Mouse (Mus musculus) neural tube, embryonic 15.5 days (tissue): ENCODE measurements around the gene Gstm5. TPM values are rescaled to one million over a fixed set of nuclear protein-coding genes. Genes with fewer than 3 reads are reported as not detected.

ENCODE experiments used
- ATAC-seq: fragments of 200-750 bp; cut with Nextera tagmentation; 2 replicates; pipeline ENCODE4 v1.8.0; 2017; ENCODE audit warnings: mild to moderate bottlenecking, moderate TSS enrichment, moderate library complexity; ENCODE audit not compliant: low FRiP score
- H3K27ac ChIP-seq: fragments of 300-500 bp; sonication (generic); replicated peaks from 2 replicates; pipeline ENCODE4 v1.5.1; 2015; ENCODE audit warnings: mild to moderate bottlenecking, inconsistent platforms
- H3K27me3 ChIP-seq: fragments of 300-500 bp; sonication (generic); replicated peaks from 2 replicates; pipeline ENCODE4 v1.6.1; 2015; ENCODE audit warnings: inconsistent platforms
- H3K36me3 ChIP-seq: fragments of 300-500 bp; sonication (generic); 2 replicates; pipeline ENCODE4 v1.6.1; 2015; ENCODE audit warnings: inconsistent platforms
- H3K4me1 ChIP-seq: fragments of 300-500 bp; sonication (generic); 2 replicates; pipeline ENCODE4 v1.6.1; 2015; ENCODE audit warnings: inconsistent platforms
- H3K4me2 ChIP-seq: fragments of 300-500 bp; sonication (generic); 2 replicates; pipeline ENCODE4 v1.6.1; 2015; ENCODE audit warnings: inconsistent platforms, mild to moderate bottlenecking, moderate library complexity
- H3K4me3 ChIP-seq: fragments of 300-500 bp; sonication (generic); replicated peaks from 2 replicates; pipeline ENCODE4 v1.5.1; 2015; ENCODE audit warnings: mild to moderate bottlenecking, inconsistent platforms
- H3K9ac ChIP-seq: fragments of 300-500 bp; sonication (generic); replicated peaks from 2 replicates; pipeline ENCODE4 v1.6.1; 2015; ENCODE audit warnings: mild to moderate bottlenecking, inconsistent platforms
- H3K9me3 ChIP-seq: fragments of 300-500 bp; sonication (generic); replicated peaks from 2 replicates; pipeline ENCODE4 v1.6.1; 2016; ENCODE audit warnings: inconsistent platforms
- WGBS: fragments of 180-500 bp; shearing (Covaris S2); methylation state at CpG from one replicate; pipeline ENCODE4 v1.1.7; 2015; ENCODE audit warnings: mixed read lengths; 5-methylcytosine and 5-hydroxymethylcytosine counted together
- polyA plus RNA-seq: library from polyadenylated mRNA; unstranded; fragments of >200 nt; fragmentation: Nextera tagmentation; extraction: Ambion mirVana; gene quantifications from 2 replicates; pipeline ENCODE4 v1.2.1, GENCODE M21; 2015

The Gstm5 gene
- polyA plus RNA-seq, 1 experiment from 2014 or later: 263 TPM

GRCm38 (mm10) chr3:107917783-107918408 is 22.3 kb downstream of the Gstm5 start:
- Histone ChIP-seq H3K4me1 (peaks cover 3% of the 10 kb centered on the region; the same call in 1 of the 2 replicates), H3K27me3 (no peaks in the 10 kb centered on the region), H3K36me3 (no peaks in the 10 kb centered on the region), H3K9ac (no peak overlapping the region), H3K9me3 (no peaks in the 10 kb centered on the region), H3K27ac (no peak overlapping the region), H3K4me3 (no peak overlapping the region), H3K4me2 (no peak overlapping the region)
- no peak; the same call in 1 of the 2 replicates for ATAC-seq
- 60% methylated on average over 7 of the region's 7 CpGs for WGBS

GRCm38 (mm10) chr3:107920348-107920747 is 24.7 kb downstream of the Gstm5 start:
- Histone ChIP-seq H3K9ac (no peak overlapping the region), H3K4me3 (no peak overlapping the region), H3K27ac (no peak overlapping the region), H3K4me2 (no peak overlapping the region), H3K27me3 (no peaks in the 10 kb centered on the region), H3K9me3 (no peaks in the 10 kb centered on the region), H3K36me3 (no peaks in the 10 kb centered on the region), H3K4me1 (peaks cover 3% of the 10 kb centered on the region; the same call in 1 of the 2 replicates)
- WGBS: 94% methylated on average over 5 of the region's 5 CpGs
- no peak for ATAC-seq

- peaks cover 19% of the 10 kb centered on the region for H3K4me1 ChIP-seq
- 92% methylated on average over 3 of the region's 3 CpGs for WGBS
- ATAC-seq: no peak
- H3K4me2 ChIP-seq: no peak overlapping the region
- H3K27me3 ChIP-seq: no peaks in the 10 kb centered on the region
- H3K36me3 ChIP-seq: no peaks in the 10 kb centered on the region
- H3K27ac ChIP-seq: no peak overlapping the region
- no peaks in the 10 kb centered on the region for H3K9me3 ChIP-seq
- H3K9ac ChIP-seq: no peak overlapping the region
- no peak overlapping the region for H3K4me3 ChIP-seq
Observed at GRCm38 (mm10) chr3:107925335-107925734, 29.7 kb downstream of the Gstm5 start.

- Histone ChIP-seq H3K9me3 (no peaks in the 10 kb centered on the region), H3K4me1 (peaks cover 31% of the 10 kb centered on the region), H3K36me3 (no peaks in the 10 kb centered on the region), H3K27me3 (no peaks in the 10 kb centered on the region), H3K4me3 (no peak overlapping the region), H3K27ac (peak overlapping the region; percentile 37; the same call in 1 of the 2 replicates), H3K4me2 (no peak overlapping the region), H3K9ac (no peak overlapping the region)
- no peak for ATAC-seq
- 43% methylated on average over 3 of the region's 3 CpGs for WGBS
Observed at GRCm38 (mm10) chr3:107927841-107928240, 32.2 kb downstream of the Gstm5 start.

GRCm38 (mm10) chr3:107928691-107929090 is 33.1 kb downstream of the Gstm5 start:
- Histone ChIP-seq H3K36me3 (no peaks in the 10 kb centered on the region), H3K4me1 (peaks cover 31% of the 10 kb centered on the region), H3K4me2 (no peak overlapping the region), H3K4me3 (no peak overlapping the region), H3K9ac (no peak overlapping the region), H3K27me3 (no peaks in the 10 kb centered on the region), H3K9me3 (no peaks in the 10 kb centered on the region), H3K27ac (peak overlapping the region; percentile 37; the same call in 1 of the 2 replicates)
- 86% methylated on average over 11 of the region's 11 CpGs for WGBS
- no peak for ATAC-seq

- no peak for ATAC-seq
- H3K36me3 ChIP-seq: no peaks in the 10 kb centered on the region
- H3K27ac ChIP-seq: no peak overlapping the region
- no peak overlapping the region for H3K9ac ChIP-seq
- H3K4me3 ChIP-seq: no peak overlapping the region
- peaks cover 31% of the 10 kb centered on the region for H3K4me1 ChIP-seq
- H3K9me3 ChIP-seq: no peaks in the 10 kb centered on the region
- H3K27me3 ChIP-seq: no peaks in the 10 kb centered on the region
- H3K4me2 ChIP-seq: no peak overlapping the region
- WGBS: 85% methylated on average over 4 of the region's 4 CpGs
Observed at GRCm38 (mm10) chr3:107929243-107929642, 33.6 kb downstream of the Gstm5 start.

GRCm38 (mm10) chr3:107929731-107930130 is 34.1 kb downstream of the Gstm5 start:
- ATAC-seq: no peak
- H3K9ac ChIP-seq: no peak overlapping the region
- no peak overlapping the region for H3K27ac ChIP-seq
- H3K9me3 ChIP-seq: no peaks in the 10 kb centered on the region
- no peak overlapping the region for H3K4me2 ChIP-seq
- H3K4me1 ChIP-seq: peaks cover 31% of the 10 kb centered on the region
- 91% methylated on average over 4 of the region's 4 CpGs for WGBS
- H3K4me3 ChIP-seq: no peak overlapping the region
- H3K36me3 ChIP-seq: no peaks in the 10 kb centered on the region
- no peaks in the 10 kb centered on the region for H3K27me3 ChIP-seq

GRCm38 (mm10) chr3:107931134-107931533 is 35.5 kb downstream of the Gstm5 start:
- WGBS: 60% methylated on average over 2 of the region's 2 CpGs
- peak overlapping the region; percentile 46 for H3K4me2 ChIP-seq
- peak overlapping the region; percentile 27 for H3K4me3 ChIP-seq
- H3K4me1 ChIP-seq: peaks cover 31% of the 10 kb centered on the region
- no peak overlapping the region for H3K9ac ChIP-seq
- no peaks in the 10 kb centered on the region for H3K9me3 ChIP-seq
- ATAC-seq: peak; percentile 26
- peak overlapping the region; percentile 72 for H3K27ac ChIP-seq
- H3K36me3 ChIP-seq: no peaks in the 10 kb centered on the region
- no peaks in the 10 kb centered on the region for H3K27me3 ChIP-seq

- Histone ChIP-seq H3K4me1 (peaks cover 31% of the 10 kb centered on the region), H3K9me3 (no peaks in the 10 kb centered on the region), H3K36me3 (no peaks in the 10 kb centered on the region), H3K9ac (no peak within 1 kb of the TSS), H3K27ac (peak within 1 kb of the TSS; percentile 72), H3K4me3 (peak within 1 kb of the TSS; percentile 27), H3K27me3 (0 out of 2 replicates have a peak, but pooled peaks cover 3% of the 10 kb centered on the region), H3K4me2 (peak within 1 kb of the TSS; percentile 46)
- 3% methylated on average over 10 of the region's 10 CpGs for WGBS
- ATAC-seq: peak; percentile 94
Observed at GRCm38 (mm10) chr3:107931670-107932069, 36.0 kb downstream of the Gstm5 start, which contains the start of gene Gstm7. Gene Gstm7 (minus strand): TSS chr3:107931817.

GRCm38 (mm10) chr3:107932128-107932527 is 36.5 kb downstream of the Gstm5 start:
- Histone ChIP-seq H3K36me3 (no peaks in the 10 kb centered on the region), H3K4me2 (no peak overlapping the region), H3K4me3 (no peak overlapping the region), H3K9me3 (no peaks in the 10 kb centered on the region), H3K27me3 (0 out of 2 replicates have a peak, but pooled peaks cover 3% of the 10 kb centered on the region), H3K9ac (no peak overlapping the region), H3K4me1 (peaks cover 31% of the 10 kb centered on the region), H3K27ac (peak overlapping the region; percentile 45)
- peak; percentile 36; the same call in 1 of the 2 replicates for ATAC-seq
- 63% methylated on average over 6 of the region's 6 CpGs for WGBS

GRCm38 (mm10) chr3:107935268-107935667 is 39.6 kb downstream of the Gstm5 start:
- Histone ChIP-seq H3K27me3 (0 out of 2 replicates have a peak, but pooled peaks cover 3% of the 10 kb centered on the region), H3K4me1 (peaks cover 21% of the 10 kb centered on the region), H3K36me3 (no peaks in the 10 kb centered on the region), H3K9ac (no peak overlapping the region), H3K4me2 (no peak overlapping the region), H3K9me3 (no peaks in the 10 kb centered on the region), H3K4me3 (no peak overlapping the region), H3K27ac (no peak overlapping the region)
- 89% methylated on average over 3 of the region's 3 CpGs for WGBS
- ATAC-seq: no peak

- ATAC-seq: no peak
- Histone ChIP-seq H3K9ac (no peak overlapping the region), H3K36me3 (no peaks in the 10 kb centered on the region), H3K4me2 (no peak overlapping the region), H3K4me3 (no peak overlapping the region), H3K27me3 (0 out of 2 replicates have a peak, but pooled peaks cover 3% of the 10 kb centered on the region), H3K27ac (no peak overlapping the region), H3K9me3 (no peaks in the 10 kb centered on the region), H3K4me1 (peaks cover 17% of the 10 kb centered on the region)
- 71% methylated on average over 3 of the region's 3 CpGs for WGBS
Observed at GRCm38 (mm10) chr3:107935888-107936287, 40.3 kb downstream of the Gstm5 start.
